Mouse (Mus musculus): ENCODE results near the gene Zfp853.

DNA sequence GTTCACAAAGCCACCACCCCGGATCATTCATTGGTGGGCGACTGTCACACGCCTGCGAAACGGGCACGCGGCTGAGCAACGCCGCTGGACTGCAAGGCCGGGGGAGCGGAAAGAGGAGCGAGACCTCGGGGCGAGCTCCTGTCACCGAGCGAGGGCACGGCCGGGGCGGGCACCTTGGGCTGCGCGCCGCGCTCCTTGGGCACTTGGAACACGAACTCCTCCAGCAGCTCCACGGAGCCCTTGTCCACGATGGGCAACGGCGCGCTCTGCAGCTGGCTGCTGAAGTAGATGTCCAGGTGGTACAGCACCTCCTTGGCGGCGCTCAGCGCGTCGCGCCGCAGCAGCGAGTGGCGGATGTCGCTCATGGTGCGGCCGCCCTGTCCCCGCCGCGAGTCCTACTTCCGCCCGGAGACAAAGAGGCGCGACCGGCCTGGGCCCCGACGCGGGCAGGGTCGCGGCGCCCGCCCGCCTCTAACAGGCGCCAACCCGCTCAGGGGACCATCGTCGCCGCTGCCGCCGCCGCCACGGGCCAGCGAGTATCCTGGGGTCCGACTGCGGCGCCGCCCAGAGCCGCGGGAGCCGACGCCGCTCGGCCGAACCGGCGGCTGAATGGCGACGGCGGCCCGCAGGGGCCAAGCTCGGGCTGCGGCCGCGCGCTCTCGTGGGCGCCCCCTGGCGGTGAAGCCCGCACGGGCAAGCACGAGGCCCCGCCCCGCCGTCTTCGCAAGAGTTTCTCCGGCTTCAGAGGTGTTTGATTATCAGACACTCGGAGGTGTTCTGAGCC lies 21.5 kb upstream of the Zfp853 start, which contains the start of gene E130309D02Rik:
- TF ChIP-seq CTCF (conservative IDR thresholded peaks at IDR 0.05 in 1 of 2, IDR thresholded peaks at IDR 0.05 in 1 of 2; ENCODE audit: low read depth in 2 of 2, low read length in 2 of 2), result peak; percentile 24 to 80; a peak in 2 of 4 replicates
- TF ChIP-seq SMC3 (IDR thresholded peaks at IDR 0.05; ENCODE audit: low read depth, low read length), result no peak
- TF ChIP-seq UBTF (IDR thresholded peaks at IDR 0.05; ENCODE audit: low read depth, low read length), result peak; percentile 84
- peak; percentile 48; the same call in 1 of the 2 replicates for TF ChIP-seq MYC (IDR thresholded peaks at IDR 0.05; ENCODE audit: low read depth, low read length)
- no peak for TF ChIP-seq EP300 (IDR thresholded peaks at IDR 0.05; ENCODE audit: low read length)
- TF ChIP-seq CHD1 (IDR thresholded peaks at IDR 0.05; ENCODE audit: low read depth, low read length), result no peak

Data from CH12.LX (cell line).